Mouse (Mus musculus) liver, embryonic 14.5 days (tissue): Measurements from ENCODE around the gene Rad51c. TPM values are rescaled to one million over a fixed set of nuclear protein-coding genes. Genes with fewer than 3 reads are reported as not detected.
"Not testable (repeated sequence)": the region's sequence is repeated elsewhere in the genome, so short reads cannot be mapped to it uniquely, and the experiment has no call there.

ENCODE experiments used
- ATAC-seq: fragments of 200-750 bp; cut with Nextera tagmentation; 2 replicates; pipeline ENCODE4 v1.8.0; 2017; ENCODE audit warnings: moderate number of reproducible peaks, mild to moderate bottlenecking, moderate library complexity; ENCODE audit not compliant: insufficient read depth
- DNase-seq, 3 experiments: peaks; one replicate each; pipeline ENCODE4 v3.0.0-alpha.2; 2012 to 2013; ENCODE audit warnings: low read depth in 3 of 3, low spot score in 3 of 3
- H3K27ac ChIP-seq: fragments of 300-500 bp; sonication (generic); 2 replicates; pipeline ENCODE4 v1.5.1; 2014; ENCODE audit warnings: moderate library complexity, mild to moderate bottlenecking, control low read depth, inconsistent platforms
- H3K27me3 ChIP-seq: fragments of 300-500 bp; sonication (generic); 2 replicates; pipeline ENCODE4 v1.6.1; 2014; ENCODE audit warnings: mild to moderate bottlenecking, low read length, moderate library complexity; ENCODE audit not compliant: control insufficient read depth, insufficient read depth
- H3K36me3 ChIP-seq: fragments of 300-500 bp; sonication (generic); replicated peaks from 2 replicates; pipeline ENCODE4 v1.6.1; 2014; ENCODE audit warnings: low read depth; ENCODE audit not compliant: control insufficient read depth, insufficient read depth
- H3K4me1 ChIP-seq, 2 experiments: fragments of 200-500 bp in 1 of 2; fragments of 300-500 bp in 1 of 2; sonication (generic) in 1 of 2; replicated peaks; 2 replicates each; pipeline ENCODE4 v1.6.1; 2012 to 2014; ENCODE audit warnings: antibody characterized with exemption in 1 of 2, inconsistent platforms in 1 of 2, low read length in 1 of 2; ENCODE audit not compliant: control insufficient read depth in 2 of 2, insufficient read depth in 2 of 2
- H3K4me2 ChIP-seq: fragments of 300-500 bp; sonication (generic); 2 replicates; pipeline ENCODE4 v1.6.1; 2014; ENCODE audit warnings: low read depth, mild to moderate bottlenecking, control low read depth, moderate library complexity
- H3K4me3 ChIP-seq, 2 experiments: fragments of 200-500 bp in 1 of 2; fragments of 300-500 bp in 1 of 2; sonication (generic) in 1 of 2; 2 replicates each; pipeline ENCODE4 v1.5.1; 2012 to 2014; ENCODE audit warnings: low read depth in 2 of 2, low read length in 2 of 2, mild to moderate bottlenecking in 2 of 2, control low read depth in 1 of 2, inconsistent platforms in 1 of 2, moderate library complexity in 1 of 2; ENCODE audit not compliant: insufficient read depth in 1 of 2
- H3K9ac ChIP-seq: fragments of 300-500 bp; sonication (generic); replicated peaks from 2 replicates; pipeline ENCODE4 v1.6.1; 2014; ENCODE audit warnings: mild to moderate bottlenecking, control low read depth, moderate library complexity
- H3K9me3 ChIP-seq: fragments of 300-500 bp; sonication (generic); 2 replicates; pipeline ENCODE4 v1.6.1; 2016; ENCODE audit warnings: low read length, mixed read lengths; ENCODE audit not compliant: control insufficient read depth
- CTCF ChIP-seq: IDR thresholded peaks from 2 replicates; pipeline ENCODE4 v1.5.1; 2016; ENCODE audit warnings: antibody characterized with exemption, low read depth, control low read depth
- EP300 ChIP-seq: IDR thresholded peaks from 2 replicates; pipeline ENCODE4 v1.6.1; 2016; ENCODE audit warnings: antibody characterized with exemption, low read depth
- WGBS: fragments of 180-500 bp; shearing (Covaris S2); extraction: QIAGEN DNeasy Blood & Tissue Kit; methylation state at CpG from one replicate; pipeline ENCODE4 v1.1.7; 2014; ENCODE audit not compliant: insufficient replicate concordance; 5-methylcytosine and 5-hydroxymethylcytosine counted together
- polyA plus RNA-seq, 2 experiments: library from polyadenylated mRNA; depleted of rRNA in 1 of 2; stranded (reverse) in 1 of 2; unstranded in 1 of 2; fragments of >200 nt; fragmentation: Nextera tagmentation in 1 of 2; extraction: Ambion mirVana in 1 of 2; gene quantifications; 2 replicates each; pipeline versions ENCODE4 v1.2.1 to v1.2.3; 2012 to 2014

Gene Rad51c
- polyA plus RNA-seq, 2 experiments = 4.0 to 4.4 TPM

DNA sequence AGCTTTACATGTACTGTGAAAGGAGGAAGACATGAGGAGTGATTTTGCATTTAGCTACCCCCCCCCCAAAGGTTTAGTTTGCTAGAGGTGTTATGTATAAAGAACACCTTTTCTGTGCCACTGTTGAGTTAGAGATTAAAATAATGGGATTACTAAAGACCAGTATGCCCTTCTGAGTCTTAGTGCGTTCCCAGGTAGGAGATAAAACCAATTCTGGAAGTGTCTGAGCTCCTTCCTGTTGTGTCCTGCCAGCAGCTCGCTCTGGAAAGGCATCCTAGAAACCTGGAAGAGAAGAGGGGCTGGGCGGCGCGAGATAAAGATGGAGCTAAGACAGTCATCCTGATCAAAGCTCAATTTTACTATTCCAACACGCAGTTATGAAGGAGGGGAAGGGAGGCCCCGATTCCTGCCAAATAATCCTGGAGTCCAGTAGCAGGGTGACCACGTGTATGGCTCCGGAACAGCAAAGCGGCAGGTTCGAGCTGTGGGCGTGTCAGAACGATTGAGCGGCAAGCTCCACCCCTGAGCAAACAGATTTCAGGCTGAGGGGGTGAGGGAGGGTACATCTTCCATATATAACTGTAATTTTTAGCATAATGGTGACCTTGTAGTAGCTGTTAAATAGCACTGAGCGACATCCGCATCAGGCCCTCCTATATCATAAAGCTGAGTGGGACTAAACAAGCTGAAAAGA lies 40.1 kb upstream of the Rad51c start:
- no peak overlapping the region; the same call in 1 of the 2 replicates for H3K27ac ChIP-seq

DNA sequence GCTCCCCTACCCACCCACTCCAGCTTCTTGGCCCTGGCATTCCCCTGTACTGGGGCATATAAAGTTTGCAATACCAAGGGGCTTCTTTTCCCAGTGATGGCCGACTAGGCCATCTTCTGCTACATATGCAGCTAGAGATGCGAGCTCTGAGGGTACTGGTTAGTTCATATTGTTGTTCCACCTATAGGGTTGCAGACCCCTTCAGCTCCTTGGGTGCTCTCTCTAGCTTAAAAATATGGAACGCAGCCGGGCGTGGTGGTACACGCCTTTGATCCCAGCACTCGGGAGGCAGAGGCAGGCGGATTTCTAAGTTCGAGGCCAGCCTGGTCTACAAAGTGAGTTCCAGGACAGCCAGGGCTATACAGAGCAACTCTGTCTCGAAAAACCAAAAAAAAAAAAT lies 39.3 kb upstream of the Rad51c start:
- not testable (repeated sequence) for DNase-seq, H3K36me3 ChIP-seq, H3K27ac ChIP-seq, H3K9ac ChIP-seq, H3K4me1 ChIP-seq, H3K9me3 ChIP-seq, H3K4me3 ChIP-seq, H3K4me2 ChIP-seq, H3K27me3 ChIP-seq, ATAC-seq
- 49% methylated on average over 10 of the region's 10 CpGs for WGBS

More for the DNA sequence above, 40.1 kb upstream of the Rad51c start:
- DNase-seq (no peak), ATAC-seq (no peak)
- Histone ChIP-seq H3K4me2 (peak overlapping the region; percentile 25; the same call in 1 of the 2 replicates), H3K4me3 (no peak overlapping the region), H3K9me3 (no peaks in the 10 kb centered on the region), H3K4me1 (peaks cover 4 to 5% of the 10 kb centered on the region in 2 experiments; a peak in 2 of 4 replicates), H3K36me3 (no peaks in the 10 kb centered on the region), H3K27me3 (no peaks in the 10 kb centered on the region), H3K9ac (no peak overlapping the region)
- TF ChIP-seq CTCF (no peak), EP300 (no peak)
- 12% methylated on average over 16 of the region's 16 CpGs for WGBS

DNA sequence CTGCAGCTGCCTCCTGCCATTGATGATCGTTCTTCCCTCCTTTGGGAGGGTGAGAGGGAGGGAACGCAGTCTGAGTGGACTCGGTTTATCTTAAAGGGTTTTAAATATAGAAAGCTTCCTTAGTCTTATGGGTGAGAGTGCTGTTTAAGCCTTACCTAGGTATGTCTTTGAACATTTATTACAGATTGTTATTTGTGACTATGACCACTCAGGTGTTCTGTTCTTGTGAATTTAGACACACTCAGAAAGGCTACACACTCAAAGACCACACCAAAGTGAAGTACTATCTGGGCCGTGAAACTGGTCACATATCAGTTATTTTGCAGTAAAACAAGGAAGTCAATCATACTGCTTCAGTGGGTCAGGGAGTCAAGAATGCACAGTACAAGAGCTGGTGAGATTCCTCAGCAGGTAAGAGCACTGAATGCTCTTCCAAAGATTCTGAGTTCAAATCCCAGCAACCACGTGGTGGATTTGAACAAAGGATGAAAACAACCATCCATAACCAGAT lies 38.7 kb upstream of the Rad51c start:
- Histone ChIP-seq H3K27ac (peak overlapping the region; percentile 62), H3K4me1 (peaks cover 4 to 5% of the 10 kb centered on the region in 2 experiments; a peak in 2 of 4 replicates), H3K4me3 (no peak overlapping the region), H3K36me3 (no peaks in the 10 kb centered on the region), H3K9ac (no peak overlapping the region), H3K4me2 (no peak overlapping the region), H3K9me3 (no peaks in the 10 kb centered on the region), H3K27me3 (no peaks in the 10 kb centered on the region)
- DNase-seq (peak; percentile 77 to 83 (median 81)), ATAC-seq (no peak)
- WGBS = under 1% methylated on average over 5 of the region's 5 CpGs
- TF ChIP-seq CTCF (no peak), EP300 (0 out of 2 replicates have a peak, but pooled peaks have one; percentile 39)

DNA sequence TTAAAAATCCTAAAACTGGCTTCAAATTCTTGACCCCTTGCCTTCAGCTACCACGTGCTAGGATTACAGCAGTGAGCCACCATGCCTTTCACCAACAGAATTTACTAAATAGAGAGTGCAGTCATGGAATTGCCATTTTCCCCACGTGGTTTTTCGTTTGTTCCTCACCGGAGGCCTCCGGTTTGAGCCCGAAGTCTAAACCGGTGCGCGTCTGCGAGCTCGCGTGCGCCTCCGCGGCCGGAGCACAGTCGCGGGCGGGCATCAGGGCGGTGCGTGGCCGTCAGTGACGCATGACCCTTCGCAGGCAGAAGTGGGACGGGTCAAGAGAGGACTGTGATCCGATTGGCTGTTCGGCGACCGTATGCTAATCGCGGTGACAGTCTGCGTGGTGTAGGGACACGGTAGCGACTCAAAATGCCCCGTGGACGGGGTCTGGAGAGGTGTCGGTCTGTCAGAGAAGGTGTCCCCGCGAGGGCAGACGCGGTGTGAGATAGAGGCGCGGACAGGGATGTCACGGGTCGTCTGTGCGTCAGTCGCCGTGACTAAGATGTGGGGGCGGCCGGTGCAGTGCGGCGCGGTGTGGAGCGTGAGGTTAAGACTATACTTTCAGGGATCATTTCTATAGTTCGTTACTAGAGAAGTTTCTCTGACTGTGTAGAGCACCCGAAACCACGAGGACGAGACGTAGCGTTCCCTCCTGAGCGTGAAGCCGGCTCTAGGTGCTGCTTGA lies 38.1 kb upstream of the Rad51c start:
- H3K4me1 ChIP-seq, H3K36me3 ChIP-seq, H3K27me3 ChIP-seq, H3K9me3 ChIP-seq: not testable (repeated sequence)
- H3K9ac ChIP-seq = peak overlapping the region; percentile 63
- peak overlapping the region; percentile 76 for H3K4me2 ChIP-seq
- under 1% methylated on average over 31 of the region's 62 CpGs for WGBS
- 0 out of 2 replicates have a peak, but pooled peaks have one; percentile 28 for TF ChIP-seq CTCF
- peak overlapping the region; percentile 35 to 40; a peak in 3 of 4 replicates for H3K4me3 ChIP-seq
- peak; percentile 92 for ATAC-seq
- H3K27ac ChIP-seq = peak overlapping the region; percentile 33; the same call in 1 of the 2 replicates
- peak; percentile 54 to 63 (median 61) for DNase-seq

DNA sequence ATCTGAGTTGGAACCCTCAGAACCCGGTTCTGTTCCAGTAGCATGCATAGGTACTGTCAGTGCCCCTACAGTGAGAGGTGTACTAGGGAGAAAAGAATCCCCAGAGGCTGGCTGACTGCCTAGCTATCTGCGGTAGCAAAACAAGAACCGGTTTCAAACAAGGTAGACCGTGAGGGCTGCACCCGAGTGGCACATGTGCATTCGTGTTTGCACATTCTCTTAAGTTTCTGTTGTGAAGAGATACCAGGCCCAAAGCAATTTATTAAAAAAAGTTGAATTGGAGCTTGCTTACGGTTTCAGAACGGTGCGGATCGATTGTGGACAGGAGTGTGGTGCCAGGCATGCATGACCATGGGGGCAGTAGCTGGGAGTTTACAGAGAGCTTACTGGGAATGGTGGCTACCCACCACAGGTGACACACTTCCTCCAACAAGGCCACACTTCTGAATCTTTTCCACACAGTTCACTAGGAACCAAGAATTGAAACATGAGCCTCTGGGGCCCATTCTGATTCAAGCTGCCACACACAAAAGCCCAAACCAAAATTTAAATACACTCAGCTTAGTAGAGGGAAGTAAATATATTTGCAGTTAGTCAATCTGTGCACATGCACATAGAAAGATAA lies 35.2 kb upstream of the Rad51c start:
- Histone ChIP-seq H3K4me2 (no peak overlapping the region), H3K4me1 (peaks cover 2 to 8% of the 10 kb centered on the region in 2 experiments; a peak in 3 of 4 replicates), H3K9ac (no peak overlapping the region), H3K27ac (no peak overlapping the region), H3K27me3 (no peaks in the 10 kb centered on the region), H3K9me3 (no peaks in the 10 kb centered on the region), H3K4me3 (no peak overlapping the region), H3K36me3 (no peaks in the 10 kb centered on the region)
- ATAC-seq (no peak), DNase-seq (no peak)
- 72% methylated on average over 10 of the region's 10 CpGs for WGBS
- TF ChIP-seq CTCF (no peak), EP300 (no peak)
